Mouse (Mus musculus) neural tube, embryonic 12.5 days (tissue): ENCODE data around the gene Ifnb1. TPM values are rescaled to one million over a fixed set of nuclear protein-coding genes. Genes with fewer than 3 reads are reported as not detected.
A peak's percentile ranks its signal among the peaks of the same experiment; 100 is the strongest.
"Not testable (repeated sequence)": the region's sequence is repeated elsewhere in the genome, so short reads cannot be mapped to it uniquely, and the experiment has no call there.

Experiments used
- ATAC-seq: fragments of 200-750 bp; cut with Nextera tagmentation; 2 replicates; pipeline ENCODE4 v1.8.0; 2017; ENCODE audit warnings: low read depth, mild to moderate bottlenecking, moderate TSS enrichment, moderate library complexity; ENCODE audit not compliant: low FRiP score
- H3K27ac ChIP-seq: fragments of 300-500 bp; sonication (generic); 2 replicates; pipeline ENCODE4 v1.5.1; 2016
- H3K27me3 ChIP-seq: fragments of 300-500 bp; sonication (generic); replicated peaks from 2 replicates; pipeline ENCODE4 v1.6.1; 2016; ENCODE audit warnings: mild to moderate bottlenecking
- H3K36me3 ChIP-seq: fragments of 300-500 bp; sonication (generic); 2 replicates; pipeline ENCODE4 v1.6.1; 2016; ENCODE audit warnings: mild to moderate bottlenecking
- H3K4me1 ChIP-seq: fragments of 300-500 bp; sonication (generic); 2 replicates; pipeline ENCODE4 v1.6.1; 2016
- H3K4me2 ChIP-seq: fragments of 300-500 bp; sonication (generic); replicated peaks from 2 replicates; pipeline ENCODE4 v1.6.1; 2016; ENCODE audit warnings: mild to moderate bottlenecking
- H3K4me3 ChIP-seq: fragments of 300-500 bp; sonication (generic); 2 replicates; pipeline ENCODE4 v1.5.1; 2016
- H3K9ac ChIP-seq: fragments of 300-500 bp; sonication (generic); 2 replicates; pipeline ENCODE4 v1.6.1; 2016; ENCODE audit warnings: mild to moderate bottlenecking
- H3K9me3 ChIP-seq: fragments of 300-500 bp; sonication (generic); 2 replicates; pipeline ENCODE4 v1.6.1; 2016; ENCODE audit warnings: mild to moderate bottlenecking
- WGBS: fragments of 180-500 bp; shearing (Covaris S2); methylation state at CpG from one replicate; pipeline ENCODE4 v1.1.7; 2016; 5-methylcytosine and 5-hydroxymethylcytosine counted together
- polyA plus RNA-seq: library from polyadenylated mRNA; unstranded; fragments of >200 nt; fragmentation: Nextera tagmentation; extraction: Ambion mirVana; gene quantifications from 2 replicates; pipeline ENCODE4 v1.2.1, GENCODE M21; 2016

The Ifnb1 gene
- not detected in 2 replicates for polyA plus RNA-seq

- H3K27ac ChIP-seq = no peak within 1 kb of the TSS
- no peak within 1 kb of the TSS for H3K4me2 ChIP-seq
- no peak for ATAC-seq
- H3K9me3 ChIP-seq = no peaks in the 10 kb centered on the region
- no peak within 1 kb of the TSS for H3K4me3 ChIP-seq
- no peaks in the 10 kb centered on the region for H3K27me3 ChIP-seq
- H3K36me3 ChIP-seq = no peaks in the 10 kb centered on the region
- WGBS = 90% methylated on average over 4 of the region's 4 CpGs
- no peaks in the 10 kb centered on the region for H3K4me1 ChIP-seq
- no peak within 1 kb of the TSS for H3K9ac ChIP-seq
Measured at GRCm38 (mm10) chr4:88522674-88523073, at the start of gene Ifnb1. Gene Ifnb1, minus strand, starts transcription at chr4:88522774.

DNA sequence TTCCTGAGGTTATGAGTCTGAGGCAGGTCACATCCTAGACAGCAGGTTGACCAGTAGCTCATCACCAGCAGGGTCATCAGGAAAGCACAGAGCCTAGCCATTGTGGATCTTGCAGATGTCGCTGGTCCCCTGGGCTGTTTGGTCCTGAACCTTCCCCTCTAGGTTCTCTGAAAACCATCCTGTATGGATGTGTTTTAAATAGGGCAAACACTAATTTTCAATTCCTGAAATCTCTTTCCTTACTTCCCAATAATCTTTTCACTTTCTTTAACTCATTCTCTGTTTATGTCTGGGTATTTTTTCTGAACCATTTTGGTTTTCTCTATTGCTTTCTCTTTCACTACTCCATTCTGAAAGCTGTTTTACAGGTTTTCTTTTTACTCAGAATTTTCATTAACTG lies 49.1 kb upstream of the Ifnb1 start, which contains the start of gene Ifna14:
TSS of gene Ifna14 (minus strand) at position 101 of the 400 bp plus-strand sequence.
- no peaks in the 10 kb centered on the region for H3K27me3 ChIP-seq
- no peak for ATAC-seq

DNA sequence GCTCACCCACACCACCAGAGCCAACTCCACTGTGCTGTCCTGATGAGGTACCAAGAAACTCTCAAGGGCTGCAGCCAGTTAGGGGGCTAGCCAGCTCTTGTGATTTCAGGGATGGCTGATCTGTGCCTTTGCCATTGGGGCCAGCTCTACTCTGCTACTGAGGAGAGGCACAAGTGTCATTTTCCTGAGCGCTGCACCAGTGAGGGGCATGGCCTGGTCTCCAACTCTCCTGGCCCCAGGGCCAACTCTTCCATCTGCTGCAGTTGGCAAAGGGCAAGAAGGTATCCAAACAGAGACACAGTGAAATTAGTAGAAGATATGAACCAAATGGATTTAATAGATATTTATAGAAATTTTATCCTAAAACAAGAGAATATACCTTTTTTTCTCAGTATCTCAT lies 39.2 kb upstream of the Ifnb1 start:
- H3K4me3 ChIP-seq = no peak overlapping the region
- no peak overlapping the region for H3K9ac ChIP-seq
- 86% methylated on average over 1 of the region's 1 CpGs for WGBS
- ATAC-seq = no peak
- H3K4me1 ChIP-seq = no peaks in the 10 kb centered on the region
- H3K27ac ChIP-seq = no peak overlapping the region
- H3K27me3 ChIP-seq = no peaks in the 10 kb centered on the region
- H3K36me3 ChIP-seq = no peaks in the 10 kb centered on the region
- H3K4me2 ChIP-seq = no peak overlapping the region
- H3K9me3 ChIP-seq = no peaks in the 10 kb centered on the region

More for the DNA sequence above, 49.1 kb upstream of the Ifnb1 start, which contains the start of gene Ifna14:
- Histone ChIP-seq H3K9me3 (no peaks in the 10 kb centered on the region), H3K36me3 (no peaks in the 10 kb centered on the region), H3K9ac (no peak within 1 kb of the TSS), H3K4me3 (no peak within 1 kb of the TSS), H3K27ac (no peak within 1 kb of the TSS), H3K4me1 (no peaks in the 10 kb centered on the region), H3K4me2 (no peak within 1 kb of the TSS)
- 77% methylated on average over 1 of the region's 1 CpGs for WGBS

- H3K27me3 ChIP-seq, H3K4me2 ChIP-seq, H3K9ac ChIP-seq, H3K4me1 ChIP-seq, H3K4me3 ChIP-seq, H3K36me3 ChIP-seq, H3K27ac ChIP-seq, H3K9me3 ChIP-seq, ATAC-seq: not testable (repeated sequence)
Measured at GRCm38 (mm10) chr4:88558145-88558544, 35.6 kb upstream of the Ifnb1 start, which contains the start of gene Ifna15. Gene Ifna15, minus strand, starts transcription at chr4:88558245.

- Histone ChIP-seq H3K36me3 (no peaks in the 10 kb centered on the region), H3K9me3 (no peaks in the 10 kb centered on the region), H3K9ac (no peak overlapping the region), H3K27ac (no peak overlapping the region), H3K4me3 (no peak overlapping the region), H3K4me2 (peak overlapping the region; percentile 52), H3K27me3 (no peaks in the 10 kb centered on the region), H3K4me1 (no peaks in the 10 kb centered on the region)
- 39% methylated on average over 22 of the region's 22 CpGs for WGBS
- ATAC-seq = peak; percentile 76; the same call in 1 of the 2 replicates
Measured at GRCm38 (mm10) chr4:88550161-88550945, 27.8 kb upstream of the Ifnb1 start.

- H3K9ac ChIP-seq = no peak overlapping the region
- H3K27me3 ChIP-seq = no peaks in the 10 kb centered on the region
- H3K4me2 ChIP-seq = no peak overlapping the region
- no peaks in the 10 kb centered on the region for H3K4me1 ChIP-seq
- no peak for ATAC-seq
- H3K4me3 ChIP-seq = no peak overlapping the region
- no peaks in the 10 kb centered on the region for H3K36me3 ChIP-seq
- no peaks in the 10 kb centered on the region for H3K9me3 ChIP-seq
- 82% methylated on average over 1 of the region's 1 CpGs for WGBS
- no peak overlapping the region for H3K27ac ChIP-seq
Measured at GRCm38 (mm10) chr4:88547986-88548385, 25.4 kb upstream of the Ifnb1 start.

GRCm38 (mm10) chr4:88543649-88544234 lies 21.2 kb upstream of the Ifnb1 start:
- H3K4me2 ChIP-seq = no peak overlapping the region
- no peaks in the 10 kb centered on the region for H3K4me1 ChIP-seq
- no peak overlapping the region for H3K4me3 ChIP-seq
- 46% methylated on average over 2 of the region's 2 CpGs for WGBS
- no peaks in the 10 kb centered on the region for H3K9me3 ChIP-seq
- no peak overlapping the region for H3K9ac ChIP-seq
- H3K27ac ChIP-seq = no peak overlapping the region
- no peaks in the 10 kb centered on the region for H3K27me3 ChIP-seq
- no peaks in the 10 kb centered on the region for H3K36me3 ChIP-seq
- ATAC-seq = peak; percentile 80

GRCm38 (mm10) chr4:88537328-88537727 lies 14.8 kb upstream of the Ifnb1 start:
- no peaks in the 10 kb centered on the region for H3K27me3 ChIP-seq
- no peak overlapping the region for H3K27ac ChIP-seq
- H3K9me3 ChIP-seq = no peaks in the 10 kb centered on the region
- no peaks in the 10 kb centered on the region for H3K36me3 ChIP-seq
- WGBS = 83% methylated on average over 12 of the region's 12 CpGs
- no peak for ATAC-seq
- no peak overlapping the region for H3K4me3 ChIP-seq
- H3K4me1 ChIP-seq = no peaks in the 10 kb centered on the region
- H3K4me2 ChIP-seq = no peak overlapping the region
- H3K9ac ChIP-seq = no peak overlapping the region

DNA sequence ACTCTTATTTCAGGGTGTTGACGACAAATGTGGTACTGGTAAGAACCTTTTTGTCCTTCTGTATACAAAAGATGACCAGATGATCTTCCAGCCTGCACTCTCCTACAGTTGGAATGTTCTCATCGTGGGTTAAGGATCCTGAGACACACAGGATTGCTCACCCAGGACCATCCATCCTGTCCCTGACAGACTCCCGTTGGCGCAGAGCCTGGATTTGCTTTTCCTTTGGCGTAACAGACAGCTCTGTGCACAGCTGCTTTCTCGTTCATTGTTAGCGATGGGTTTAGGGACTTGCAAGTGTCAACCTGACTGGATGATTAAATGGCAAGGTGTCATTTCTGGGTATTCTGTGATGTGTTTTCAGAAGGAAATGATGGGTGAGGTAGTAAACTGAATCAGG lies 14.1 kb upstream of the Ifnb1 start:
- no peak for ATAC-seq
- H3K4me1 ChIP-seq = no peaks in the 10 kb centered on the region
- no peaks in the 10 kb centered on the region for H3K27me3 ChIP-seq
- H3K27ac ChIP-seq = no peak overlapping the region
- no peak overlapping the region for H3K4me3 ChIP-seq
- no peak overlapping the region for H3K9ac ChIP-seq
- no peaks in the 10 kb centered on the region for H3K9me3 ChIP-seq
- 72% methylated on average over 7 of the region's 7 CpGs for WGBS
- H3K4me2 ChIP-seq = no peak overlapping the region
- no peaks in the 10 kb centered on the region for H3K36me3 ChIP-seq

- no peak overlapping the region for H3K4me3 ChIP-seq
- no peak for ATAC-seq
- no peaks in the 10 kb centered on the region for H3K4me1 ChIP-seq
- no peaks in the 10 kb centered on the region for H3K9me3 ChIP-seq
- H3K4me2 ChIP-seq = no peak overlapping the region
- 94% methylated on average over 1 of the region's 1 CpGs for WGBS
- H3K9ac ChIP-seq = no peak overlapping the region
- no peaks in the 10 kb centered on the region for H3K36me3 ChIP-seq
- no peak overlapping the region for H3K27ac ChIP-seq
- H3K27me3 ChIP-seq = no peaks in the 10 kb centered on the region
Measured at GRCm38 (mm10) chr4:88535742-88536141, 13.2 kb upstream of the Ifnb1 start.

DNA sequence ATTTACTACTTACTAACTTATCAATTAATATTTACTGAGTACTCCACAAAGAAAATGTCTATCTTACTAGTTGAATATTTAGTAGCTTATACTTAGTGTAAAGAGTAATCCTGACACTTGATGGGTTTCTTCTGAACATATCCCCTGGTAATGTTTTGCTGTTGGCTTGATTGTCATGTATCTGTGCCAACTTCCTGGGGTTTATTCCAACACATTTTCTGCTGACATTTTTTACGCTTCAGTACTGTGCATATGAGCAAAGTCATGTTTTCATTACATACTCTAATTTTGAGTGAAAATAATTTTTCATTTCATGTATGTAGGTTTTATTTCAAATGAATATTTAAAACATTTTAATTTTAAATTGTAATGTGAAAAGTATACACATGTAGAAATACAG lies 12.3 kb upstream of the Ifnb1 start:
- Histone ChIP-seq H3K27me3 (no peaks in the 10 kb centered on the region), H3K36me3 (no peaks in the 10 kb centered on the region), H3K9ac (no peak overlapping the region), H3K9me3 (no peaks in the 10 kb centered on the region), H3K4me3 (no peak overlapping the region), H3K4me2 (no peak overlapping the region), H3K4me1 (no peaks in the 10 kb centered on the region), H3K27ac (no peak overlapping the region)
- 92% methylated on average over 1 of the region's 1 CpGs for WGBS
- ATAC-seq = no peak

DNA sequence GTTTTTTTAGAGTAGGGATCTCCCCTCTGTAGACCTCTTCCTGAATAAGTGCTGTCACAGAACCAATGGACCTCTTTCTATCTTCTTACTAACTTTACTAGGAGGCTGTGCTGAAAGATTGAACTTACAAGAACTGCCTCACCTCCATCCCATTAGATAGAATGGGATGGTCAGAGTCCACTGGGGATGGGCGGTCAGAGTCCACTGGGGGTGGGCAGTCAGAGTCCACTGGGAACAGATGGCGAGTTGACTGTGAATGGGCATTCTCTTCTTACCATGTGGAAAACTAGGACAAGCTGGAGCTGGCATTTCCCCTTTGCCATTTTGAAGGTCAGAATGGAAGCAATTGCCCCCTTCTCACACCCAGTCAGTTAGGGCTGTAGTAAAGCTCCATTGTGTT lies 10.9 kb upstream of the Ifnb1 start:
- no peak for ATAC-seq

More for the DNA sequence above, 10.9 kb upstream of the Ifnb1 start:
- no peaks in the 10 kb centered on the region for H3K4me1 ChIP-seq
- H3K9ac ChIP-seq = no peak overlapping the region
- no peak overlapping the region for H3K27ac ChIP-seq
- H3K4me3 ChIP-seq = no peak overlapping the region
- H3K27me3 ChIP-seq = no peaks in the 10 kb centered on the region
- no peaks in the 10 kb centered on the region for H3K9me3 ChIP-seq
- no peaks in the 10 kb centered on the region for H3K36me3 ChIP-seq
- H3K4me2 ChIP-seq = no peak overlapping the region
- WGBS = 77% methylated on average over 2 of the region's 2 CpGs
